Mouse (Mus musculus) embryo, embryonic 11 days (tissue): ENCODE data around the gene Dlg2.

Experiments
- DNase-seq: peaks from one replicate; pipeline ENCODE4 v3.0.0-alpha.2; 2015

Dlg2 gene

GRCm38 (mm10) chr7:91790949-91791564 is 1314.6 kb downstream of the Dlg2 start:
- DNase-seq = no peak

- DNase-seq = peak; percentile 7
Observed at GRCm38 (mm10) chr7:91806632-91807031, 1330.2 kb downstream of the Dlg2 start.

- DNase-seq = no peak
Observed at GRCm38 (mm10) chr7:91810774-91811173, 1334.3 kb downstream of the Dlg2 start.

GRCm38 (mm10) chr7:91818004-91818403 is 1341.5 kb downstream of the Dlg2 start:
- DNase-seq = no peak

GRCm38 (mm10) chr7:91832207-91832606 is 1355.7 kb downstream of the Dlg2 start:
- DNase-seq = no peak

- DNase-seq = no peak
Observed at GRCm38 (mm10) chr7:91845723-91846122, 1369.3 kb downstream of the Dlg2 start.

- DNase-seq = no peak
Observed at GRCm38 (mm10) chr7:91849364-91849763, 1372.9 kb downstream of the Dlg2 start.

- no peak for DNase-seq
Observed at GRCm38 (mm10) chr7:91853653-91854052, 1377.2 kb downstream of the Dlg2 start.

GRCm38 (mm10) chr7:91856931-91857330 is 1380.5 kb downstream of the Dlg2 start:
- DNase-seq = no peak

- DNase-seq = peak; percentile 47
Observed at GRCm38 (mm10) chr7:91862806-91863531, 1386.5 kb downstream of the Dlg2 start.

GRCm38 (mm10) chr7:91868919-91869318 is 1392.4 kb downstream of the Dlg2 start:
- no peak for DNase-seq

- DNase-seq = no peak
Observed at GRCm38 (mm10) chr7:91876831-91877230, 1400.4 kb downstream of the Dlg2 start.

- no peak for DNase-seq
Observed at GRCm38 (mm10) chr7:91877804-91878203, 1401.3 kb downstream of the Dlg2 start.

GRCm38 (mm10) chr7:91886336-91886735 is 1409.9 kb downstream of the Dlg2 start:
- DNase-seq = no peak

GRCm38 (mm10) chr7:91893991-91894390 is 1417.5 kb downstream of the Dlg2 start:
- DNase-seq = no peak

GRCm38 (mm10) chr7:91896935-91897334 is 1420.5 kb downstream of the Dlg2 start:
- DNase-seq = peak; percentile 3

- no peak for DNase-seq
Observed at GRCm38 (mm10) chr7:91897509-91897908, 1421.0 kb downstream of the Dlg2 start.

GRCm38 (mm10) chr7:91902503-91902902 is 1426.0 kb downstream of the Dlg2 start:
- no peak for DNase-seq

GRCm38 (mm10) chr7:91916809-91917208 is 1440.3 kb downstream of the Dlg2 start:
- DNase-seq = no peak

GRCm38 (mm10) chr7:91919099-91919498 is 1442.6 kb downstream of the Dlg2 start:
- no peak for DNase-seq

GRCm38 (mm10) chr7:91919738-91920137 is 1443.3 kb downstream of the Dlg2 start:
- DNase-seq = no peak

GRCm38 (mm10) chr7:91934881-91935597 is 1458.6 kb downstream of the Dlg2 start:
- DNase-seq = no peak

GRCm38 (mm10) chr7:91936193-91936592 is 1459.7 kb downstream of the Dlg2 start:
- peak; percentile 1 for DNase-seq

GRCm38 (mm10) chr7:91943224-91943623 is 1466.8 kb downstream of the Dlg2 start:
- no peak for DNase-seq
